Mouse (Mus musculus) cerebellum, postnatal 36 days (tissue): ENCODE results near the gene Zc3h7b.
A peak's percentile ranks its signal among the peaks of the same experiment; 100 is the strongest.

Experiments used
- DNase-seq, 2 experiments: peaks; one replicate each; pipeline ENCODE4 v3.0.0; 2021 to 2022; ENCODE audit warnings: mixed read lengths in 2 of 2

Zc3h7b gene

DNA sequence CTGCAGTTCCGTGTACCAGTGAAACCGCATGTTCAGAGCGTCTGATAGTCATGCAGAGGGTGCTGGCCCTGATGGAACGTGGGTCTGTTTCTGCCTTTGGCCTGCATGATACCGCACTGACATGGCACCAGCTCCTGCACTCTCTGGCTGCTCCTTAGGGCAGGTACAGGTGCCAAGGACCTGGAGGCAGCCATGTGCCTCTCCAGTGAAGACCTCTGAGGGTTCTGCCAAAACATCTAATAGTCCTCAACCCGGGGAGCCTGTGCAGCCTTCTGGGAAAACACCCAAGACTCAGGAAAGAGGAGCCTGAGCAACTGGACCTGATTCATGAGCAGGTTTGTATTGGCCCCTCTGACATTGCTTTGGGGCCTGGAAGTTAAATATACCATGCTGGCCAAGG lies 53.0 kb downstream of the Zc3h7b start:
- no peak for DNase-seq

DNA sequence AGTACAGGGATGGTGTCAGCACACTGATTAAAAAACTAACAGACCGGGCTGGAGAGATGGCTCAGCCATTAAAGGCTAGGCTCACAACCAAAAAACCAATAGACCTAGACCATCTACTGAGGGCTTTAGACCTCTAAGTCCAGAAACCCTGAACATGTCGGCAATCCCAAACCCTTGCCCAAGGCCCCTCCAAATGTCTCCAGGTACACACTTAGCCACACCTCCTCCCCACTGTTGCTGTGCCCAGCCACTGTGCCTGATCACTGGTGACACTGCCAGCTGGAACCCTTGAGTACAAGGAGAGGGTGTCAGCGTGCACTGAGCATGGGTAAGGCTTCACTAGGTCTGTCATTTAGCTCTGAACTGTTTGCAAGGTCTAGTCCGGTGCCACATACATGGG lies 53.6 kb downstream of the Zc3h7b start:
- no peak for DNase-seq

DNA sequence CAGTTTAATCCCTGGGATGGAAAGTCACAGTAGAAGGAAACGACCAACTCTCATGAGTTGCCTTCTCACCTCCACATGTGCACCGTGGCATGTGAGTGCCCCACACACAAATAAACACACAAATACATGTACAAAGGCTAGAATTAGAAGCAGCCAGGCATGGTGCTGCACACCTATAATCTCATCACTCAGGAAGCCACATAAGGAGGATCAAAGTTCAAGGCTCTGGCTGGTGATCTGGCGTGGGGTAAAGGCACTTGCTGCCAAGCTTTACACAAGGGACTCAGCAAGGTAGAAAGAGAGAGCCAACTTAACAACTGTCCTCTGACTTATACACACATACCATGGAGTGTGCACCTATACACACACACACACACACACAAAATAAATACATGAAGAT lies 55.5 kb downstream of the Zc3h7b start:
- no peak for DNase-seq

DNA sequence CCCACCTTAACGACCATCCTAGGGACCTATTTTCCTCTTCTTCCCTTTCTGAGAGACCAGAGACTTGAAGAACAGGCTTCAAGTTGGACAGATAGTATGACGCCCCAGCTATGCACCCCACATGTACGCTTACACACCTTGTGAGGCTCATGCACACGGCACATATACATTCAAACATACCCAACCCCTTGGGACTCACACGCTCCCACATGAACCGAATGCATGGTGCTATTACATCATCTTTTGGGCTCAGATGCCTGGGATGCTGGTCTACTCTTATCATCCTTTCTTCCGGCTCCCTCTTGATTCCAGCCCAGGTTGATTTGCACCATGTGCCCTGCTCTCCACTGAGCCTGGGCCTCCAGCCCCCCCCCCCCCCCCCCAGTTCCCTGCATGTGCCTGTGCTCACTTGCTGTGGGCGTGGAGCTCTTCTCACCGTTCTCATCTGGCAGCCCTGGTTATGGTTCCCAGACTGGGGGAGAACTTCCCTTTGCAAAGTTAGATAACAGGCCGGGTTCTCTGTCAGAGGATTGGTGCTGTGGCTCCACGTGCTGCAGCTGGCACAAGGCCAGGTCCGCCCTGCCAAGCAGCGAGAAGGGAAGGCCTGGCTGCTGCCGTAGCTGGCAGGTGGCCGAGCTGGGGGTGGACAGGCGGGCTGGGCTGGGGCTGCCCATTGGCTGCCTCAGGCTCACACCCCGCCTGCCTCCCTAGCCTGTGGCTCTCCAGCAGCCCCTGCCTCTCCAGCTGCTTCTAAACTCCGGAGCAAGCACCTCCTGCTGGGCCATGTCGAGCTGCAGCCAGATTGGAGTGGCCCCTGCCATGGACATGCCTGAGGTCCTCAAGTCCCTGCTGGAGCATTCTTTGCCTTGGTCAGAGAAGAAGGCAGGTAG lies 57.4 kb downstream of the Zc3h7b start, which contains the start of gene Tef:
TSS of gene Tef (plus strand) at position 421 of the 890 bp plus-strand sequence.
- DNase-seq = peak; percentile 99 to 100

DNA sequence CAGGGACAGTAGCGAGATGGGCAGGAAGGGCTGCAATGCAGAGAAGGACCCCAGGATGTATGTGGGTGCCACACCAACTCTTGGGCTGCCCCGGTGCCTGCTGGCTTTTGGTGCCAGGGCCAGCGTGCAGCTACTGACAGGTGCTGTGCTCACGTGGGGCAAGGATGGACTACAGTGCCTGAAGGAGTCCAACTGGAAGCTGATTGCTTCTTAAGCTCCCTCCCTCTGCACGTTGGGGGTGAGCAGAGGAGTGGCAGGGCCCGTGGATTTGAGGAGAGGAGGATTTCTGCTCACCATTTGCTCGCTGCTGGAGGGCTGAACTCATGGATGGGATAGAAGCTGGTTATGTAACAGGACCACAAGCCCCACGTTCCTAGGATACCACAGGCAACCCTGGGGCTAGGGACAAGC lies 58.1 kb downstream of the Zc3h7b start:
- DNase-seq = peak; percentile 84

DNA sequence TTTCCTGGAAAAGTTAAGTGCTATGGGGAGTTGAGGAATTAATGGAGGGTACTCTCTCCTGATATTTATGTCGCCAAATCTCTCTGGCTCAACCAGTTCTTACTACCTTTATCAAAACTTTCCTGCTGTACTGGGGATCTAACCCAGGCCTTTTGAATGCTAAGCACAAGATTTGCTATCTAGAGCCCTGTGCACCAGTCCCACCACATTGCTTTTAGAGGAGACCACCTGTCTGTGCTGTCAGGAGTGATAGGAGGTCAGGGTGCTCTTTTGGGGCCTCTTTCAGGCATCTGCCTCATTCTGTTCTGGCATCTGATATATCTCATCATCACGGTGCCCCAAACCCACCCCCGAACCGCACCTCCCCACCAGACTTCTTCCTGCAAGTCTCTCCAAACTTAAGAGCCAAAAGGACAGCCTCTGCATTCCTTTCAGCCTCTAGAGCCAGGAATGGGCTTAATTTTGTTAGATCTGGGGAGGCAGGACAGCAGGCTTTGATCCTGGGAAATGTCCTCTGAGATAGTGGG lies 58.6 kb downstream of the Zc3h7b start:
- DNase-seq = no peak

DNA sequence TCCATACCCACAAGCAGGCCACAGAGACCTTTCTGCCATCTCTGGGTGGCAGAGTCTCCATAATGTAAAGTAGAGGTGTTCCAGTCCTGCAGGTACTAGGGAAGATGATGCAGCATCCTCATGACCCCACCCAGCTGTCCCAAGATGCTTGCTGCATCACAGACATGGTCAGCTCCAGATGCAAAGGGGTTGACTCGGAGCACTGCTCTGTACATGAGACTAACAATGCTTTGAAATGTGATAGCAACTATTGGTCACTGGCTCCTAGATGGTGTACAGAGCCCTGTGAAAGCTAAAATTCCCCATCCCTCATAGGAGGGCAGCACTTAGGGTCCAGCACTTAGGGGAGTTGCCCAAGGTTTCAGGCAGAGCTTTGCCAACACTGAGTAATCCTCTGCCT lies 59.3 kb downstream of the Zc3h7b start:
- DNase-seq = no peak

DNA sequence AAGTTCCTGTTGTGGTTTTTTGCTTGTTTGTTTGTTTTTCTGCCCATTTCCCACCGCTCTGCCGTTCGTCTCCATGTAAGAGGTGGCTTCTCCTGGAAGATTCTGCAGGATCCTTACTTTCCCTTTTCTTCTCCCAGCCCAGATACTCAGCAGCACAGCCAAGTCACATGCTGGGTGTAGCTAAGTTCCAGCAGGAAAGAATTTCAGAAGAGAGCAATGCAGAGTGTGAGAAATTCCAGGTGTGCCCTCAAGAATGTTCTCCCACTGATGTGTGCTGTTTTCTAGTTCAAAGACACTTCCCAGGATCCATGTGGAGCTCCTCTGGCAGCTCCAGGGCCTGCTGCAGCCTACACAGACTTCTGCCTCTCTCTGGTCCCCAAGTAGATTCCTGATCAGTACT lies 60.0 kb downstream of the Zc3h7b start:
- no peak for DNase-seq

DNA sequence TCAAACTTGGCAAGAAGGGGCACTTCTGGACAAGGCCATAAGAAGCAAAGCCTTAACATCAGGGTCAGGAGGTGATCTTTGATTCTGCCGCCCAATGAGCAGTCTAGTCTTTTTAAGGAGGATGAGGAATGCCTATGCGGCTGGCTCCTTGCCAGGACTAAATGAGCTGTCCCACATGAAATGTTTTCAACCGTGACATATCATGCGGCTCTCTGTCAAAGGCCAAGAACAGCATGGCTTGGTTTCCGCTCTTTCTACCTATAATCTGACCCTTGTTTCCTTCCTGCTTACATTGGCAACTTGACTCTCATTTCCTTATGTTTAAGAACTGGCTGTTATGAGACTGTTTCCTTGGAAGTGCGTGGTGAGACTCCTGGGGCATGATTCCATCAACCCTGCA lies 60.8 kb downstream of the Zc3h7b start:
- DNase-seq = peak in 1 of 2 experiments; percentile 44

DNA sequence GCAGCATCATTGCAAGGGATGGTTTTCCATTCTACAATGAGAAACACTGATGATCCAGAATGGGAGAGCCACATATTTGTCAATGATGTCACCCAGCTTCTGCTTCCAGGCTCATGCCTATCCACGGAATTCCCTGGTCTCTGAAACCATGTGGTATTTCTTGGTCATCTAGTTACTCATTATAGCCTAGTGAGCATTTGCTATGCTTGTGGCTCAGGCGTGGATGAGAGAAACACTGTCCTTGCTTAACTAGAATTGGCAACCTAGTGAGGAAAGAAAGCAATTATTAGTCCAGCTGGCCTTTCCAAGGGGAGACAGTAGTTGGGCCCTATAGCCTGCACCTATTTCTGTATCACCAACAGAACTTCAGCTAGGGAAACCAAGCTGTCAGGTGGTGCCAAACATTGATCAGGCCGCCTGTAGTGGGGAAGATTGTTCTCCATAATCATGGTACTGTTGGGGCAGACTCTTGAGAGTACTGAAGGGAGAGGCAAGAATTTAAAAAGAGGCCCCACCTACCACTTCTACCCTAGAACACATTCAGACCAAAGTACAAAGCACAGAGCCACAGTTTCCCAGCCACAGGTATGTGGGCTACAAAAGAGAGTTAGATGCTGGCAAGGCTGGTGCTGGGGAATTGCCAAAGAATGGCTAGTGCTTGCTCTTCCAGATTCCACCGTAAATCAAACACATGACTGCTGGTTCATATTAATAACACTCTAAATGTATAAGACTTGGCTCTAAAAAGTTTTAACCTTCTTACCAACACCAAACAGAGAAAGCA lies 62.0 kb downstream of the Zc3h7b start:
- DNase-seq = no peak

DNA sequence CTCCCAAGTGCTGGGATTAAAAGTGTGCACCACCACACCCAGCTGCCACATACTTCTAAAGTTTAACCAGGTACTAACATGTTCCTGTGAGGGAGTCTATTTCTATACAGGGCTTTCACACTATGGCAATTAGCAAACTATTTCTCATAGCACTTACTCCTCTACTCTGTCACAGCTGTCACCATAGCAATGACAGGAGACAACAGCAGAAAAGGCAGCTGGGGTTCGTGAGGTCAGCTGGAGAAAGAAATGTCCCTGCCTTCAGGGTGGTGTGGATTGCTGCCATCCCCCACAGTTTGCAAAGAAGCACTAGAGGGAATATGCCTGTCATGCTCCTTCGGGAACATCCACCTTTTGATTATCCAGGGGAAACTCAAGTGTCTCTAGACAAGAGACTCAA lies 63.9 kb downstream of the Zc3h7b start:
- DNase-seq = no peak

DNA sequence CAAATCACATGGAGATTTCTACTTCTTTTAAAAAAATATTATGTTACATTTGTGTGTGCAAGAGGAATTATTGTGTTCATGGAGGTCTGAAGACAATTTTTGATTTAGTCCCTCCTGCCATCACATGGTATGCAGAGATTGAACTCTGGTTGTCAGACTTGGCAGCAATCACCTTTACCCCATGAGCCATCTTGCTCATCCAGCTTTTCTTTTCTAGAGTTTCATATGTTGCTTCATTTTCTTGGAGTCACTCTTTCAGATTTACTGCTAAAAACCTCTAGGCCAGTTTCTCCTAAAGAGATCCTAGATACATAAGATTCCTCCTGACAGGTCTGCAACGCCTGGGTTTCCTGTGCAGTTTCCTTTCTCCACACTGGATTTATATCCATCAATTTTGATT lies 64.7 kb downstream of the Zc3h7b start:
- DNase-seq = no peak

DNA sequence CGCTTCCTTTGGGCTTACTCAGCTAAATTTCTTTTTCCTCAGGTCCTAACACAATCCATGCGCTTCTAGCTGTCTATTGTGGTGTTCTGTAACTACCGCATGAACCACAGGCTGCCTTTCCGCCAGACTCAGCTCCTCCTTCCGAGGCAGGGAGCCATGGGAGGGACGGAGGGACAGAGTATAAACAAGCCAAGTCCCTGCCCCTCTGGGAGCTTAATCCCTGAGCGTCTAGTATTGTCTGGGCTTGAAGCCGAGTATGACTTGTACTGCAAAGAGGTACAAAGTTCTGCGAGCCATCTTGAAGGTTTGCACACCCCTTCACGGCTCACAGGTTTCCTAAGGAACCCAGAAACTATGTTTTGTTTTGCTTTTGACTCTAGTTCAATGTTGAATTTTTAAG lies 65.3 kb downstream of the Zc3h7b start:
- DNase-seq = peak; percentile 81 to 85

DNA sequence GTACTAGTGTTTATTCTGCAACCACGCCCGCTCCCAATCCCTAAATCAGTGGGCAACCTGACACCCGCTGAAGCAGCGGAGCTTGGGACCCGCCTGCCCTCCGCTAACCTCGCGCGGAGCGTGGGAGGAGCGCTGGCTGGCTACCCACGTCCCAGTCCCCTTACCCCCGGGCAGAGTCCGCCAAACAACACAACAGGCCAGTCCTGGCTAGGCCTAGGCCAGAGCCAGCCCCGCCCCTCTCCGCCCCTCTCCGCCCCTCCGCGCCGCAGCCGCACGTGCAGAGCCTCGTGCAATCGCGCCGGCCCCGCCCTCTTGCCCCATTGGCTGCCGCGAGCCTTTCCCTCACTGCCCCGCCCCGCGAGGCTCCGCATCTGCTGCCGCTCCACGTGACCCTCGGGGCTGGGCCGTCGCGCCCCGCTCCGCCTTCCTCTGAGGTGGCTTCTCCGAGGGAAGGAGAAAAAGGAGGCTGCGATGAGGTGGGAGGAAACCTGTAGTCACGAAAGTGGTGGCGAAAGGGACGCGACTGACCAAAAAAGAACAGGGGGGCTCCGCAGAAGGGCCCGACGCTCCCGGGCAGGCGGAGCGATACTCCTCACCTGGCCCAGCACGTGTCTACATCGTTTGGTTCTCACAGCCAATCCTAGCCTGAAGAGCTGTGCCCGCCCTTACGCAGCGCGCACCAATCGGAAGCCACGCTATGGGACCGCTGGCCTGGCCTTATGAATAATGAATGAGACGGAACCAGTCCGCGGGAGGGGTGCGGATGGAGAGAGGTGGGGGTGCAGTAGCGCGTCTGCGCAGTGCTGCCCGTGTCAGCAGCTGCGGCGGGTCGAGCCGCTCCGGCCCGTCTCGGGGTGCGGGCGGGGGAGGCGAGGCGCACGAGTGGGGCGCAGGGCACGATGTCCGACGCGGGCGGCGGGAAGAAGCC lies 66.1 kb downstream of the Zc3h7b start:
- peak; percentile 96 to 99 for DNase-seq

DNA sequence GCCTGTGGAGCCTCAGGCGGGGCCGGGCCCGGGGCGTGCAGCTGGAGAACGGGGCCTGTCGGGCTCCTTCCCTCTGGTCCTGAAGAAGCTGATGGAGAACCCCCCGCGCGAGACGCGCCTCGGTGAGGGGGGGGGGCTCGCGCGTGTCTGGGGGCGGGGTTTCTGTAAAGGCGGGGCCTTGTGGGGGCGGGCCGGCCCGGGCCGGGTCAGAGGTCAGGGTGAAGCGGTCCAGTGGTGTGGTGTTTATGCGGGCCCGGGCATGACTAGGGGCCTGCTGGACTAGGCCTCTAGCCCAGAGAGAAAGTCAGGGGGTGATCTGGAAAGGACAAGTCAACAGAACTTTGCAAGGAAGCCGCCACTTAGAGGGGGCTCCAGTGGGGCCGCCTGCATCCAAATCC lies 66.7 kb downstream of the Zc3h7b start:
- DNase-seq = no peak

DNA sequence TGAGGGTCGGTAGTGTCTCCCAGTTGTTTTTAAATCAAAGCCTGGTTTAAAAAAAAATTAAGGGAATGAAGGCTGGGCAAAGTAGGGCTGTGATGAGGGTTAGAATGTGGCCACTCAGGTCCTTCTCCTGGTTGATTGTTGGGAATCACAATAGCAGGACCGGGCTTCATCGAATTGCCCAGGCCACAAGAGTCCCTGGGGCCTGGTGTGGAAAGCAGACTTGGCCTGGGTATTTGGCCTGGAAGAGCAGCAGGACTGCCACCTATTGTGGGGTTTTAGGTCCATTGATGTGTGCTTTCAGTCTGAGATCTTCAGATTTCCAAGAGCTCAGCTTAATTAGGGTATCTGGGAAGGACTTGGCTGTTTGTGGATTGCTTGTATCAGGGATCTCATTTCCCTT lies 67.4 kb downstream of the Zc3h7b start:
- DNase-seq = no peak

DNA sequence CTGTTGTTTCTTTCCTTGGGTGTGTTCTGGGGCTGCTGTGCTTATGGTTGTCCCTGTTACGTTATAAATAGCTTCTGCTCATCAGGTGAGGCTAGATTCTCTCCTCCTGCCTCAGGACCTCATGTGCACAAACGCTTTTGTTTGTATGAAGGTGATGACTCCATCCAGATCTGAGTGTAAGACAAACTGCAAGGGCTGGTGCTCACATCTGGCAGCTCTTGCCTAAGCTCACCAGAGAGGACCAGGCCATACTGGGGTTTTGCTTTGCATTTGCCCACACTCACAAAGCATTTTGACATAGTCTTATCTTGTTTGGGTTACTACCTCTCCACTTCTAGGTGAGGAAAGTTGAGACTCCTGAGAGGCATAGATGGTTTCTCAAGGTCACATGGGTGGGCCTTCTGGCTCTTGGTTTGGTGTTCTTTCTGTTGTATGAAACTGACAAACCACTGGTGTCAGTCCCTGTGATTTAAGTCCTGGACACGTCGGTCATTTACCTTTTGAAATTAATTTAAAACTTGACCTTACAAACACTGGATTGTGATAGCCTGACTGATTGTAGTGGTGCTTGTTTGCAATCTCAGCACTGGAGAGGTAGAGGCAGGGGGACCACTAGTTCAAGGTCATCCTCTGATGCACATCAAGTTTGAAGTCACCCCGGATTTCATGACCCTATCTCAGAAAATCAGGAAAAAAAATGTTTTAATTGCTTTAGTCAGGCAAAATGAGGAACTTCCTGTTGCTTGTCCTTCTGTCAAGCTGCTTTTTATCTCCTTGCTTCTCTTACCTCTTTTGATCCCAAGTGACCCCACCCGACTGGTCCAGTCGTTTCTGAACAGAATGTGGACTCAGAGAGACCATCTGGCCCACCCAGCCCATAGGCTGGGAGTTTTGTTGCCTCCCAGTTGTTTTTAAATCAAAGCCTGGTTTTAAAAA lies 68.1 kb downstream of the Zc3h7b start:
- no peak for DNase-seq

DNA sequence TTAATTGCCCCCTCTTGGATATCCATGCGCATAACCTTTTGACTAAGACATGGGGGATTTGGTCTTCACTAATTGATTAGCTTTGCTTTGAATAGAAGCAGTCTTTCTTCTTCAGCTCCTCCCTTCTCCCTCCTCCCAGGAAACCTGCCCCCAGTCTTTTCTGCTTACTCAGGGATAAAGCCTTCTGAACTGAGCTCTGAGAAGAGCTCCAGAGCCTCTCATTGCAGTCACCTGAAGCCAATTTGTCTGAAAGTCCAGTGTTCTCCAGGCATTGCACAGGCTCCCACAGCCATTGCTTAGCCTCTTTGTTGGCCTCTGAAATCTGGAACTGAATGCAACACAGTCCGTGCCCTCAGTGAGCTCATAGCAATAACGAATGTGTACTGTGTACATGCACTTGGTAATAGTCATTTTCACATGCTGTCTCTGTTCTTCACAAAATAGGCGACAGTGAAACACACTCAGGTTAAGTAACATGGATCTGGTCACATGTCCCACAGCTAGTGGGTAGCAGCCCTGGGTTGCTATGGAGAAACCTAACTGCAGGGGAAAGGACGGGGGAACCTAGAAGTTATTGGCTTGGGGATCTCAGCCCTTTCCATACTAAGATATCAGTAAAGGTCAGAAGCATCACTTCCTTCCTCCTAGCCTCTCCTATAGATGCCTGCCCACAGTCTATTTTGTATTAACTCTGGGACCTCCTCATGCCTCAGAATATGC lies 69.3 kb downstream of the Zc3h7b start:
- DNase-seq = no peak

DNA sequence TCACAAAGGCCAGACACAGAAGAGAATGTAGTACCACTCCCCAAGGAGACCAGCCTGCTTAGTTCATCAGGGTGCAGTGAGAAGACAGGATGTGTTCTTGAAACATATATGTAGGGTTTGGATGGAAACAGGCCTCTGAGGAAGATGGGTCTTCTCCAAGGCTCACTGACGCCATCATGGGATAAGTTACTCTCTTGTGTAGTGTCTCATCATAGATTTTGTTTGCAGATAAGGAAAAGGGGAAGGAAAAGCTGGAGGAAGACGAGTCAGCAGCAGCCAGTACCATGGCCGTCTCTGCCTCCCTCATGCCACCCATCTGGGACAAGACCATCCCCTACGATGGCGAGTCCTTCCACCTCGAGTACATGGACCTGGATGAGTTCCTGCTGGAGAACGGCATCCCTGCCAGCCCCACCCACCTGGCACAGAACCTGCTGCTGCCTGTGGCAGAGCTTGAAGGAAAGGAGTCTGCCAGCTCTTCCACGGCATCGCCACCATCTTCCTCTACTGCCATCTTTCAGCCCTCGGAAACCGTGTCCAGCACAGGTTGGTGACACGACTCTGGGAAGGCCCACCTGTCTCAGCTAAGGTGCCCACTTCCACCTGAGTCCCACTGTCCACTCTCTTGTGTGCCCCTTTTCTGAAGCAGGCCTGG lies 70.0 kb downstream of the Zc3h7b start:
- peak; percentile 47 to 60 for DNase-seq

DNA sequence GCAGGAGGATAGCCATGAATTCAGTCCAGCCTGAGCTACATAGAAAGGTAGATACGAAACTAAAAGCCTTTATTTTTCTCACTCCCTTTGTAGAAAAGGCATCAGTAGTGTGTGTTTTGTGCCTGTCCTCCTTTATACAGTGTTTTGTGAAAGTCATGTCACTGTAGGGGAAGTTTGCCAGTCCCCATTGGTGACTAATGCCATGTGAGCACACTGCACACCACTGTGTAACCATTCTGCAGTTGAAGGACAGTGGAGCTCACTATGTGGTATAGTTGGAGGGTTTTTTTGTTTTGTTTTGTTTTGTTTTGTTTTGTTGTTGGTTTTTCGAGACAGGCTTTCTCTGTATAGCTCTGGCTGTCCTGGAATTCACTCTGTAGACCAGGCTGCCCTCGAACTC lies 73.5 kb downstream of the Zc3h7b start:
- DNase-seq = no peak
